Mouse (Mus musculus) heart, postnatal 0 days (tissue): ENCODE data around the gene Haus2. TPM values are rescaled to one million over a fixed set of nuclear protein-coding genes. Genes with fewer than 3 reads are reported as not detected.
"Not testable (repeated sequence)": the region's sequence is repeated elsewhere in the genome, so short reads cannot be mapped to it uniquely, and the experiment has no call there.

Experiments
- ATAC-seq: fragments of 200-750 bp; cut with Nextera tagmentation; 2 replicates; pipeline ENCODE4 v1.8.0; 2017; ENCODE audit warnings: low read depth, moderate number of reproducible peaks, moderate library complexity; ENCODE audit not compliant: insufficient read depth
- DNase-seq: peaks from one replicate; pipeline ENCODE4 v3.0.0-alpha.2; 2016; ENCODE audit warnings: low spot score
- H3K27ac ChIP-seq: fragments of 300-500 bp; sonication (generic); 2 replicates; pipeline ENCODE4 v1.5.1; 2014; ENCODE audit warnings: low read depth, mild to moderate bottlenecking
- H3K27me3 ChIP-seq: fragments of 300-500 bp; sonication (generic); 2 replicates; pipeline ENCODE4 v1.6.1; 2014; ENCODE audit warnings: low read length, mixed read lengths; ENCODE audit not compliant: control insufficient read depth, insufficient read depth
- H3K36me3 ChIP-seq: fragments of 300-500 bp; sonication (generic); replicated peaks from 2 replicates; pipeline ENCODE4 v1.6.1; 2014; ENCODE audit warnings: low read length, mixed read lengths; ENCODE audit not compliant: control insufficient read depth, insufficient read depth
- H3K4me1 ChIP-seq: fragments of 300-500 bp; sonication (generic); 2 replicates; pipeline ENCODE4 v1.6.1; 2014; ENCODE audit warnings: antibody characterized with exemption; ENCODE audit not compliant: control insufficient read depth, insufficient read depth
- H3K4me2 ChIP-seq: fragments of 300-500 bp; sonication (generic); 2 replicates; pipeline ENCODE4 v1.6.1; 2014; ENCODE audit warnings: low read depth, mild to moderate bottlenecking, low read length, moderate library complexity
- H3K4me3 ChIP-seq: fragments of 300-500 bp; sonication (generic); 2 replicates; pipeline ENCODE4 v1.5.1; 2014; ENCODE audit warnings: low read depth, low read length
- H3K9ac ChIP-seq: fragments of 300-500 bp; sonication (generic); replicated peaks from 2 replicates; pipeline ENCODE4 v1.6.1; 2014; ENCODE audit warnings: low read depth, low read length, mixed read lengths
- H3K9me3 ChIP-seq: fragments of 300-500 bp; sonication (generic); replicated peaks from 2 replicates; pipeline ENCODE4 v1.6.1; 2016; ENCODE audit warnings: low read length; ENCODE audit not compliant: control insufficient read depth
- CTCF ChIP-seq: IDR thresholded peaks from 2 replicates; pipeline ENCODE4 v1.5.1; 2016; ENCODE audit warnings: antibody characterized with exemption, control low read depth, low read depth
- EP300 ChIP-seq: IDR thresholded peaks from 2 replicates; pipeline ENCODE4 v1.6.1; 2016; ENCODE audit warnings: antibody characterized with exemption, low read depth
- WGBS: fragments of 180-500 bp; shearing (Covaris S2); extraction: QIAGEN DNeasy Blood & Tissue Kit; methylation state at CpG from one replicate; pipeline ENCODE4 v1.1.7; 2014; 5-methylcytosine and 5-hydroxymethylcytosine counted together
- polyA plus RNA-seq: library from polyadenylated mRNA; unstranded; fragments of >200 nt; fragmentation: Nextera tagmentation; extraction: Ambion mirVana; gene quantifications from 2 replicates; pipeline ENCODE4 v1.2.1, GENCODE M21; 2015
- total RNA-seq: library from RNA; depleted of rRNA; stranded (reverse); fragments of >200 nt; gene quantifications from 2 replicates; pipeline ENCODE4 v1.2.3, GENCODE M21; 2014; ENCODE audit warnings: low replicate concordance; rRNA removed

Gene Haus2
- total RNA-seq: 22.2 and 34.9 TPM in 2 replicates
- 14.6 and 18.3 TPM in 2 replicates for polyA plus RNA-seq

DNA sequence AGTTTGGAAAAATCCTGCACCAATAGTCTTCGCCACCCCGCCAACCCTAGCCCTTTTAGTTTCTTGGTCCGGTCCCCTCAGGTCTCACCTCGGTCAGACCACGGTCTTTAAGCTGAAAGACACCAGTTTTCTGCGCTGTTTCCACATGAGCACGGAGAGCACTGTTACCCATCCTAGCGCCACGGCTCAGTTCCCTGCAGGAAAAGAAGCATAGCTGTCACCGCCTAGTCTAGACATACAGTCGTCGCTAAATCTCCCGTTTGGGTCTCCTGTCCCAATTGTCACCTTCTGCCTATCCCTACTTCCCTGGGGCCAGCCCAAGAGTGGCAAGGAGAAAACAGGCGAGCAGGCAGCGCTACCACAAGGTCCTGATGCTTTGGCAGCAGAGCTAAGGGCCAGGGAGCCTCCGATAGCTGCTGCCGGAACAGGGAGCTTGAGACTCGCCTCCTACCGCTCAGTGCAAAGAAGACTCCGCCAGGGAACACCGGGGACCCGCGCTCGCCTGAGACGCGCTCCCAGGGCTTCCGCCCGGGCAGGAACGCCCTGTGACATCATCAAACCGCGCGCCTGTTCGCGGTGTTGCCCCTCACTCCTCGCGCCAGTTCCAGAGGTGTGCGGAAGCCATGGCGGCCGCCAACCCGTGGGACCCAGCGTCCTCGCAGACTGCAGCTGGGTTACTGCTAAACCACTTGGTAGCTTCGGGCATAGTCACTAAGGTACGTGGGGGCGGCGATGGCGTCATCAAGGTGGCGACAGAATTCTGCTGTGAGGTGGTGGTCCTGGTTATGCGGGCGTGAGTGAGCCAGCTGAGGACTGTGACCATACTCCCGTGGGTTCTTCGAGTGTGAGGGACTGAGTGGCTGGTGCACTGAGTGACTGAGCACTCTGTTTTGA is at the start of gene Haus2, which contains the start of gene Lrrc57:
Gene Haus2, plus strand, starts transcription at position 554 of the 894 bp plus-strand sequence.
Gene Lrrc57, minus strand, starts transcription at position 691 of the 894 bp plus-strand sequence.
- Histone ChIP-seq H3K4me2 (peak within 1 kb of the TSS; percentile 86), H3K9me3 (no peaks in the 10 kb centered on the region), H3K27me3 (no peaks in the 10 kb centered on the region), H3K27ac (peak within 1 kb of the TSS; percentile 87), H3K36me3 (0 out of 2 replicates have a peak, but pooled peaks cover 11% of the 10 kb centered on the region), H3K4me1 (peaks cover 5% of the 10 kb centered on the region), H3K4me3 (peak within 1 kb of the TSS; percentile 94), H3K9ac (peak within 1 kb of the TSS; percentile 76)
- DNase-seq: peak; percentile 83
- under 1% methylated on average over 52 of the region's 52 CpGs for WGBS
- TF ChIP-seq EP300: no peak
- ATAC-seq: peak; percentile 98

DNA sequence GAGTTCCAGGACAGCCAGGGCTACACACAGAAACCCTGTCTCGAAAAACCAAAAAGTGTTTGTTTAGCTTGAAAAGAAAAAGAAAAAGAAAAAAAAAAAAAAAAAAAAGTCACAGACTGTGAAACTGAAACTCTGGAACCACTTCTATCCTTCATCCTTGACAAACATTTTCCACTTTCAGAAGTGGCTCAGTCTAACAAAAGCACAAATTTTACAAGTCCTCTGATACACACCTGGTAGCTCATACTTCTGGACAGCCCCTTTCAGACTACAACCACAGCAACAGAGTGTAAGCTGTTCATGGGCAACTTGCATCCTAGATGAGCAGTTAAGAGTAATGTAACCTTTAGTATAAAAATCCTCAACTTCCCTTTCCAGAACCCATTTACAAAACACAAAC is 47.7 kb upstream of the Haus2 start:
- H3K9me3 ChIP-seq: no peaks in the 10 kb centered on the region
- no peaks in the 10 kb centered on the region for H3K27me3 ChIP-seq
- no peak for TF ChIP-seq CTCF
- no peak for TF ChIP-seq EP300
- WGBS: 94% methylated on average over 1 of the region's 1 CpGs
- H3K27ac ChIP-seq: no peak overlapping the region
- H3K9ac ChIP-seq: no peak overlapping the region
- H3K4me3 ChIP-seq: no peak overlapping the region
- H3K36me3 ChIP-seq: no peaks in the 10 kb centered on the region
- no peak for ATAC-seq
- no peak overlapping the region for H3K4me2 ChIP-seq
- no peak for DNase-seq
- peaks cover 11% of the 10 kb centered on the region; the same call in 1 of the 2 replicates for H3K4me1 ChIP-seq

DNA sequence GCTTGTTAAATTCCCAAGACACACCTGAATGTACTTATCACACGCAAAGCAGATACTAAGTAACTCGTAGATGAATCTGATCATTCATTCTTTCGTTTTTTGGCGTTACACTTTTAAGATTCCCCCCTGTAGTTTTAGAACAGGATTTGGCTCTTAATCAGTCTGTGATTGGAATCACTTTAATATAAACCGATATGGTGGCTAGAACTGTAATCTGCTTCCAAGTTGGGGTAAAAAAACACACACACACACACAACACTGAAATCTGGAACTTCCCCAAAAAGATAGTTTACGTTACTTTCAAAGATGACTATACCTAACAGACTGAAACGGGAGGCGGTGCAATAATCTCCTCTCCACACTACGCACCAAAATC is 46.3 kb upstream of the Haus2 start:
- H3K9ac ChIP-seq: peak overlapping the region; percentile 92
- H3K4me2 ChIP-seq: peak overlapping the region; percentile 78
- TF ChIP-seq EP300 (no peak), CTCF (no peak)
- H3K4me3 ChIP-seq: peak overlapping the region; percentile 92
- H3K9me3 ChIP-seq: no peaks in the 10 kb centered on the region
- ATAC-seq: no peak
- H3K36me3 ChIP-seq: no peaks in the 10 kb centered on the region
- H3K4me1 ChIP-seq: peaks cover 11% of the 10 kb centered on the region; the same call in 1 of the 2 replicates
- WGBS: 17% methylated on average over 9 of the region's 9 CpGs
- H3K27me3 ChIP-seq: no peaks in the 10 kb centered on the region
- DNase-seq: no peak
- peak overlapping the region; percentile 85 for H3K27ac ChIP-seq

DNA sequence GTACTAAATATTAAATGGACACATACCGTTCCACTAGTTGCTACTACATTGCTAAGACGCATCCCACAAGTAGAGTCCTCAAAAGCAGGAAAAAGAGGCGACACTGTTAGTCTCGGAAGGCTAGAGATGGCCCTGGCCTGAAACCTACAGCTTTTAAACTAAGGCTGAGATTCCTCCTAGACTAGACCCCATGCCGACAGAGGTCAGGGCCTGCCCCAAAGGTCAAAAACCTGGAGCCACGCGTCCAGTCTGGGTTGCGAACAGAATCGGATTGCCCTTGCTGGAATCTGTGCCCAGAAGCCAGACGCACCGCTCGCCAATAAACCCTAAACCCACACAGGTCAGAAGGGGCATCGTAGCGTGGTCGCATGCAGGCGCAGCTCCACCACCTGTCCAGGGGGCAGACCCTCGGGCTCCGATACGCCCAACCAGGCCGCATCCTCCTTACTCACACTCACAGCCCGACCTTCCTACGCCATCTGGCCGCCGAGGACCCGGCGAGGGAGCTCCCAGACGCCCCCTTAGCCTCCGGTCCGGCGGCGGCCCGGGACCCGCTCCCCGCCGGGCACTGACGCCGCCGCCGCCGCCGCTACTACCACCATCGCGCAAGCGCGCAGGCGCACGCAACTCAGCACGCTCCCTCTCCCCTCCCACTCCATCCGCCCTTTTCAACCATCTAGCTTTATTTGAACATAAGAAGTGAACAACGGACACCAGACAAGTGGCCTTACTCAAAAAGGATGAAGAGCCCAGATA is 45.8 kb upstream of the Haus2 start, which contains the start of gene Zfp106:
Gene Zfp106, minus strand, starts transcription at position 609 of the 756 bp plus-strand sequence.
- peak; percentile 95 for DNase-seq
- Histone ChIP-seq H3K9ac (peak within 1 kb of the TSS; percentile 92), H3K27ac (peak within 1 kb of the TSS; percentile 85), H3K4me2 (peak within 1 kb of the TSS; percentile 78), H3K36me3 (no peaks in the 10 kb centered on the region), H3K4me1 (peaks cover 11% of the 10 kb centered on the region; the same call in 1 of the 2 replicates), H3K9me3 (no peaks in the 10 kb centered on the region), H3K4me3 (peak within 1 kb of the TSS; percentile 92), H3K27me3 (no peaks in the 10 kb centered on the region)
- WGBS: under 1% methylated on average over 45 of the region's 50 CpGs
- ATAC-seq: peak; percentile 82
- no peak for TF ChIP-seq CTCF
- no peak for TF ChIP-seq EP300

DNA sequence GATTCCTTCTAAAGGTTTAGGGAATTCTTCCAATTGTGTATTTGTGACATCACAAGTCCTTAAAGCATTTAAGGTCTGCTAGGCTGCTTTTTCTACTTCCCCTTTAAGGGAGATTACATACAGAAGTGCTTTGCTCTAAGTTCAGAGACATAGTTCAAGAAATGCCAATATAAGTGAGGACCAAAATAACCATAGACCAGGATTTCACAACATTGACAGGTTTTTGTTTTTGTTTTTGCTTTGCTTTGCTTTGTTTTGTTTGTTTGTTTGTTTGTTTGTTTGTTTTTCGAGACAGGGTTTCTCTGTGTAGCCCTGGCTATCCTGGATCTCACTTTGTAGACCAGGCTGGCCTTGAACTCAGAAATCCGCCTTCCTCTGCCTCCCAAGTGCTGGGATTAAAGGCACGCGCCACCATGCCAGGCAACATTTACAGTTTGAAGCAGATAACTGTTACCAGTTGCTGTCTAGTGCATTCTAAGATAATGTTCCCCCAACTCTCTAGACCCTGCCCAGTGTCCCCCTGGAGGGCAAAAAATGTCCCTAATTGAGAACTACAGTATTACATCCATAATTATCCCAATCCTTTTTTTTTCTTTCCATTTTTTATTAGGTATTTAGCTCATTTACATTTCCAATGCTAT is 44.5 kb upstream of the Haus2 start:
- not testable (repeated sequence) for DNase-seq, H3K9ac ChIP-seq, H3K27me3 ChIP-seq, H3K27ac ChIP-seq, H3K36me3 ChIP-seq, H3K4me2 ChIP-seq, H3K9me3 ChIP-seq, ATAC-seq, H3K4me3 ChIP-seq
- peaks cover 11% of the 10 kb centered on the region; the same call in 1 of the 2 replicates for H3K4me1 ChIP-seq
- 93% methylated on average over 4 of the region's 4 CpGs for whole genome bisulfite sequencing
